Mouse (Mus musculus): ENCODE data around the gene Ankrd39.

DNA sequence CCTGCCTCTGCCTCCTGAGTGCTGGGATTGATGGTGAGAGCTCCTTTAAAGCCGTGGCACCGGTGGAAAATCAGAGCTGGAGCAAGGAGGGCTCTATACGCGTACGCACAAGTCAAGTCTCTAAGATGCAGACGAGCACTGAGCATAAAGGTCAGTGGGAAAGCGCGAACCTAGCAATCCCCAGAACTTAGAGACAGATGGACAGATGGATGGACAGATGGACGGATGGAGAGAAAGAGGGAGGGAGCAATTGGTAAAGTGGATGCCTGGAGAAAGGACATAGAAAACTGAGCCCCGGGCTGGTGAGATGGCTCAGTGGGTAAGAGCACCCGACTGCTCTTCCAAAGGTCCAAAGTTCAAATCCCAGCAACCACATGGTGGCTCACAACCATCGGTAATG is 6.4 kb downstream of the Ankrd39 start:
- TF ChIP-seq CTCF (conservative IDR thresholded peaks at IDR 0.05; ENCODE audit: low read length) (no peak), NANOG (IDR thresholded peaks at IDR 0.05; ENCODE audit: borderline replicate concordance, low read length) (no peak), POU5F1 (IDR thresholded peaks at IDR 0.05; ENCODE audit: borderline replicate concordance, low read length) (no peak)
